Mouse (Mus musculus): Measurements from ENCODE around the gene Ccl9.

- no peak for TF ChIP-seq CTCF (IDR thresholded peaks at IDR 0.05; ENCODE audit: borderline replicate concordance, insufficient read depth, low read length)
- no peak for TF ChIP-seq POLR2A (IDR thresholded peaks at IDR 0.05; ENCODE audit: low read depth, low read length)
Measured at GRCm38 (mm10) chr11:83534609-83535423, 43.6 kb downstream of the Ccl9 start.

Measured in embryonic fibroblast, embryonic 13.5 days (primary cell).